In genomic region chr11:28999196-28999595, GRCm38 (mm10) we compare ENCODE assay signal across 11 mouse cellular contexts.
"Had no signal": no experiment of that assay in that cellular context is flagged by ENCODE, and none has a peak within 500 bp of the region (broad histone marks: within the 10 kb centered on the region; RNA-seq: fewer than 3 reads in every experiment).

No protein-coding gene starts in this region.

- H3K36me3 ChIP-seq: midbrain, embryonic 12.5 days; neural tube, embryonic 13.5 days had no signal

- H3K27ac ChIP-seq: left cerebral cortex, adult 2 months; liver, embryonic 14.5 days; midbrain, embryonic 12.5 days; neural tube, embryonic 13.5 days had no signal

- H3K4me2 ChIP-seq: midbrain, embryonic 12.5 days; neural tube, embryonic 13.5 days had no signal

- DNase-seq: lung, adult 18-20 months; retina, postnatal 1 day; right cerebral cortex, postnatal 4 days; spleen, adult 18-20 months; thymus, adult 18-20 months; thymus, postnatal 14 days had no signal

- H3K4me1 ChIP-seq: midbrain, embryonic 12.5 days; neural tube, embryonic 13.5 days had no signal

- H3K27me3 ChIP-seq: midbrain, embryonic 12.5 days; neural tube, embryonic 13.5 days had no signal

- ATAC-seq: midbrain, embryonic 16.5 days had no signal

- H3K9ac ChIP-seq: liver, embryonic 14.5 days; midbrain, embryonic 12.5 days; neural tube, embryonic 13.5 days had no signal

- H3K9me3 ChIP-seq: midbrain, embryonic 12.5 days; neural tube, embryonic 13.5 days had no signal

- H3K4me3 ChIP-seq: left cerebral cortex, adult 2 months; midbrain, embryonic 12.5 days; neural tube, embryonic 13.5 days had no signal
